Mouse (Mus musculus) intestine, postnatal 0 days (tissue): ENCODE data around the gene Atoh7. TPM values are rescaled to one million over a fixed set of nuclear protein-coding genes. Genes with fewer than 3 reads are reported as not detected.
"Not testable (repeated sequence)": the region's sequence is repeated elsewhere in the genome, so short reads cannot be mapped to it uniquely, and the experiment has no call there.

Experiments used
- ATAC-seq: fragments of 200-750 bp; cut with Nextera tagmentation; 2 replicates; pipeline ENCODE4 v1.8.0; 2017; ENCODE audit warnings: mild to moderate bottlenecking, moderate TSS enrichment, moderate library complexity
- H3K27ac ChIP-seq: fragments of 300-500 bp; sonication (generic); 2 replicates; pipeline ENCODE4 v1.5.1; 2014; ENCODE audit warnings: mild to moderate bottlenecking, low read depth, low read length, moderate library complexity
- H3K27me3 ChIP-seq: fragments of 300-500 bp; sonication (generic); replicated peaks from 2 replicates; pipeline ENCODE4 v1.6.1; 2014; ENCODE audit warnings: low read length, mixed read lengths; ENCODE audit not compliant: control insufficient read depth, insufficient read depth
- H3K36me3 ChIP-seq: fragments of 300-500 bp; sonication (generic); 2 replicates; pipeline ENCODE4 v1.6.1; 2014; ENCODE audit warnings: mild to moderate bottlenecking, moderate library complexity; ENCODE audit not compliant: control insufficient read depth, insufficient read depth
- H3K4me1 ChIP-seq: fragments of 300-500 bp; sonication (generic); replicated peaks from 2 replicates; pipeline ENCODE4 v1.6.1; 2014; ENCODE audit warnings: antibody characterized with exemption, low read length, mixed read lengths; ENCODE audit not compliant: control insufficient read depth, insufficient read depth
- H3K4me2 ChIP-seq: fragments of 300-500 bp; sonication (generic); replicated peaks from 2 replicates; pipeline ENCODE4 v1.6.1; 2014; ENCODE audit warnings: low read depth, mild to moderate bottlenecking, moderate library complexity
- H3K4me3 ChIP-seq: fragments of 300-500 bp; sonication (generic); 2 replicates; pipeline ENCODE4 v1.5.1; 2014; ENCODE audit warnings: low read depth, low read length
- H3K9ac ChIP-seq: fragments of 300-500 bp; sonication (generic); 2 replicates; pipeline ENCODE4 v1.6.1; 2014; ENCODE audit warnings: mild to moderate bottlenecking, low read depth, low read length
- H3K9me3 ChIP-seq: fragments of 300-500 bp; sonication (generic); 2 replicates; pipeline ENCODE4 v1.6.1; 2016; ENCODE audit warnings: mixed run types; ENCODE audit not compliant: control insufficient read depth
- CTCF ChIP-seq: sonication (generic); IDR thresholded peaks from 2 replicates; pipeline ENCODE4 v1.5.1; 2016; ENCODE audit warnings: low read depth, mild to moderate bottlenecking, control low read depth, antibody characterized with exemption, moderate library complexity
- WGBS: fragments of 180-500 bp; shearing (Covaris S2); extraction: QIAGEN DNeasy Blood & Tissue Kit; methylation state at CpG from one replicate; pipeline ENCODE4 v1.1.7; 2014; 5-methylcytosine and 5-hydroxymethylcytosine counted together
- polyA plus RNA-seq: library from polyadenylated mRNA; unstranded; fragments of >200 nt; fragmentation: Nextera tagmentation; extraction: Ambion mirVana; gene quantifications from 2 replicates; pipeline ENCODE4 v1.2.1, GENCODE M21; 2015

The Atoh7 gene
- polyA plus RNA-seq = not detected in 2 replicates

DNA sequence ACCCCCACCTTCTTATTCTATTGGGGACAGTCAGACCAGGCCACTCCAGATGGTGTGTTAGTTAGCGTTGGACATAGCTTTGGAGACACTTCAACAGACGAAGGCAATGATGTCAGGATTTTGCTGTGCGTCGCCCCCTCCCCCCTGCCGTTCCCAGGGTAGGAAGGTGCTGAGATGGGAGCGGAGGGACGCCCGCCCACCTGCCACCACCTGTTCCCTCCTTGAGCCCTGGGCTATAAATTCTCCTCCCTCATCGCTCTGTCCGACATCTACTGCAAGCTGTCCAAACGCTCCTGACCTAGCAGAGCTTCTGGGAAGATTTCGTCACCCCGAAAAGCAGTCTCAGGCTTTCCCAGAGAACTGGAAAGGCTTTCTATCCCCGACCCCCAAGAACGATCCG lies at the start of gene Atoh7:
Gene Atoh7, plus strand, starts transcription at position 131 of the 400 bp plus-strand sequence.
- Histone ChIP-seq H3K4me1 (0 out of 2 replicates have a peak, but pooled peaks cover 2% of the 10 kb centered on the region), H3K9me3 (no peaks in the 10 kb centered on the region), H3K27ac (no peak within 1 kb of the TSS), H3K27me3 (peaks cover 15% of the 10 kb centered on the region), H3K4me3 (peak within 1 kb of the TSS; percentile 51), H3K4me2 (peak within 1 kb of the TSS; percentile 87), H3K36me3 (no peaks in the 10 kb centered on the region), H3K9ac (peak within 1 kb of the TSS; percentile 35; the same call in 1 of the 2 replicates)
- WGBS = 12% methylated on average over 16 of the region's 16 CpGs
- no peak for ATAC-seq
- no peak for TF ChIP-seq CTCF

DNA sequence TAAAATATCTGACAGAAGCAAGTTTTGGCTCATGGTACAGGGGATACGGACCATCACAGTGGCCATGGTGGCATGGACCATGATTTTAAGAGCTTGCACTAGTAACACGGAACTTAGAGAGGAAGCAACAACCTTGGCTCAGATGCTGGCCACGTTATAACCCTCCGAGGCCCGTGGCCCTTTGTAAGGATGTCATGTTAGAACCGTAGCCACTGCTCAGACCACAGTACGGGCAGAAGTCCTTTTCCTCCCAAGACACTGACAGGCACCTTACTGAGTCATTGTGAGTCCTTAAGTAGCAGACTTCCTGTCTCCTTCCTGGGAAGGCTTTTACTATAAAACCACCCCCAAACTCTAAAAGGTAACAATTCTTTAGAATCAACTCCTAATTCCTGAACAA lies 48.2 kb upstream of the Atoh7 start:
- ATAC-seq = no peak
- H3K4me1 ChIP-seq = 0 out of 2 replicates have a peak, but pooled peaks cover 2% of the 10 kb centered on the region
- H3K36me3 ChIP-seq = no peaks in the 10 kb centered on the region
- H3K9me3 ChIP-seq = no peaks in the 10 kb centered on the region
- H3K27me3 ChIP-seq = no peaks in the 10 kb centered on the region
- H3K9ac ChIP-seq = no peak overlapping the region
- 84% methylated on average over 7 of the region's 7 CpGs for WGBS
- no peak overlapping the region for H3K27ac ChIP-seq
- TF ChIP-seq CTCF = no peak
- no peak overlapping the region for H3K4me2 ChIP-seq
- H3K4me3 ChIP-seq = no peak overlapping the region

DNA sequence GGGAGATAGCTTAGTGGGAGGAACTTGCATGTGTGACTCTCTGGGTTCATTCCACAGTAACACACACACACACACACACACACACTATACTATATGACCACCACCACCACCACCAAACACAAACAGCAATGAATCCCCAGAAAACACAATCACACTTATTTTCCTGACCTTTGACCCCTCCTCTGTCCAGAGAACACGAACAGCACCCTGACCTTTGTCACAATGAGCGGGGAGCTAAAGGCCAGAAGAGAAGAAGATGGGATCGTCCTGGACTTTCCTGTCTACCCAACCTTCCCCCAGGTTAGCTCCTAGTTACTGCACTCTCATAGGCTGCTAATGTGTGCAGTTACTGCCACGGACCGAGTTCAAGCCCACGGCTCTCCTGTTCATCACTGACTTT lies 47.4 kb upstream of the Atoh7 start:
- Histone ChIP-seq H3K36me3 (no peaks in the 10 kb centered on the region), H3K4me1 (0 out of 2 replicates have a peak, but pooled peaks cover 2% of the 10 kb centered on the region), H3K27me3 (no peaks in the 10 kb centered on the region), H3K27ac (no peak overlapping the region), H3K9me3 (no peaks in the 10 kb centered on the region), H3K4me3 (no peak overlapping the region), H3K9ac (no peak overlapping the region), H3K4me2 (no peak overlapping the region)
- ATAC-seq = no peak
- WGBS = 75% methylated on average over 6 of the region's 6 CpGs
- no peak for TF ChIP-seq CTCF

DNA sequence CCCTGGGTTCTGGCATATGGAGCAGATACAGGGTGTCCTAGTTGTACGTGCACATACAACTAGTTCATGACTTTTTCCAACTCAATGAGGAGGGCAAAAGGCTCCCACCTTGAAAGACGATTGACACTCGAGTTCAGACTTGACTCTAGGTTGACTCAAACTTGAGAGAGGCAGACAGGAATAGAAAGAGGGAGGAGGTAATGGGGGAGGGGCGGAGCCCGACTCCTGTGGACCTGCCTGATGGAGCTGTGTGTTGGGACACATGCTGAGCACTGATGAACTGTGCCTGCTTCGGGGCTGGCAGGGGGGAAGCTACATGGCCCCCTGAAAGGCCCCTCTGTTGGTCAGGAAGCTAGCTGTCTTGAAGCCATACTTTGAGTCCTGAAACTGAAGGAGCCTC lies 46.4 kb upstream of the Atoh7 start:
- Histone ChIP-seq H3K9me3 (no peaks in the 10 kb centered on the region), H3K4me1 (0 out of 2 replicates have a peak, but pooled peaks cover 2% of the 10 kb centered on the region), H3K27me3 (no peaks in the 10 kb centered on the region), H3K27ac (no peak overlapping the region), H3K9ac (no peak overlapping the region), H3K4me3 (no peak overlapping the region), H3K4me2 (no peak overlapping the region), H3K36me3 (no peaks in the 10 kb centered on the region)
- ATAC-seq = no peak
- WGBS = 68% methylated on average over 6 of the region's 6 CpGs
- no peak for TF ChIP-seq CTCF

DNA sequence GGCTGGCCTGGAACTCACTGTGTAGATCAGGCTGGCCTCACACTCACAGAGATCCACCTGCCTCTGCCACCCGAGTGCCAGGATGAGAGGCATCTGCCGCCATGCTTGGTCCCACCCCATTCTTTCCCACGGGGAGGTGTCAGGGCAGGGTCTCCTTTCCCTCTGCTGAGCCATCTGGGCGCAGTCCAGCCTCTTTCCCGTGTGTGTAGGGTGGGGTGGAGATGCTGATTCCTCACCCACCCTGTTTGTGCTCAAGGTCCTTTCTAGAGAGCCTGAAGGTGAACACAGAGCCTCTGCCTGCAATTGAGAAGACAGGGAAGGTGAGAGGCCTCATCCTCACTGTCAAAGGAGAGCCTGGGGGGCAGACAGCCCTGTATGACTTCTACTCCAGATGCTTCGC lies 45.4 kb upstream of the Atoh7 start:
- not testable (repeated sequence) for ATAC-seq, H3K36me3 ChIP-seq, H3K9ac ChIP-seq, H3K27me3 ChIP-seq, H3K4me3 ChIP-seq, H3K27ac ChIP-seq, H3K4me1 ChIP-seq, H3K9me3 ChIP-seq, H3K4me2 ChIP-seq
- 79% methylated on average over 6 of the region's 6 CpGs for WGBS

DNA sequence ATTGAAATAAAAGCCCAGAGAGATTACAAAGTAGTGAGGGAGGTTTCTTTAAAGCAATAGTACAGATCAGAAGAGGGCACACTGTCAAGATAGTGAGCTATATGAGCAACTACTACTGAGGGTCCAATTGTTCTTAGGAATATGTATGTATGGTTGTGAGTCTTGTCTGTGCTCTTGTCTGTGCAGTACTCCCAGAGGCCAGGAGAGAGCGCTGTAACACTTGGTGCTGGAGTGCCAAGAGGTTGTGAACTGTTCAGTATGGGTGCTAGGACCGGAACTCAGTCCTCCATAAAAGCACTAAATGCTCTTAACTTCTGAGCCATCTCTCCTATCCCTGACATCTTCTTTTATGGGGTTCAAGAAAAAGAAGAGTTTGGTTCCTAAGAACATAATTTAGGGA lies 44.9 kb upstream of the Atoh7 start:
- no peaks in the 10 kb centered on the region for H3K27me3 ChIP-seq
- peak; percentile 36 for TF ChIP-seq CTCF
- WGBS = 76% methylated on average over 2 of the region's 2 CpGs
- ATAC-seq = no peak
- H3K36me3 ChIP-seq = no peaks in the 10 kb centered on the region
- no peak overlapping the region for H3K4me3 ChIP-seq
- H3K9me3 ChIP-seq = no peaks in the 10 kb centered on the region
- no peak overlapping the region for H3K4me2 ChIP-seq
- H3K27ac ChIP-seq = no peak overlapping the region
- no peak overlapping the region for H3K9ac ChIP-seq
- H3K4me1 ChIP-seq = no peaks in the 10 kb centered on the region
